Mouse (Mus musculus): ENCODE results near the gene Ccdc97.

Gene Ccdc97

GRCm38 (mm10) chr7:25718788-25719417, at the start of gene Ccdc97:
Gene Ccdc97 (minus strand): TSS chr7:25719088.
- 2% methylated on average over 32 of the region's 32 CpGs for WGBS

DNA sequence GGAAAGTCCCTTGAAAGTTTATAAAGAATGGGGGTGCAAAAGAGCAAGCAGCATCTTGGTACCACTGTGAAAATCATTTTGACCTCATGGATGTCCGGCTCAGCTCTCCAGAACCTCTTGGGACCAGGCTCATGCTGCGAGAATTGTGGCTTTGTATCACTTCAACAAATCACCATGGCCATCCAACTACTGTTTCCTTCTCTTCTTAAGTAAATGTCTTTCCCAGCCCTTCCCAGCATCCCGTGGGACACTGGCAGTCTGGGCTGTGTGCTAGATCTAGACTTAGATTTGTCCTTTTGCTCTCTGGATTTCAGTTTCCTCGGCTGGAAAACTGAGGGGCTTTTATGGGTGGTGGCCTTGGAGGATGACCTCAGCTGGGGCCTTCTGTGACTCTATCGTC, 49.3 kb upstream of the Ccdc97 start:
- WGBS, result 91% methylated on average over 5 of the region's 5 CpGs

DNA sequence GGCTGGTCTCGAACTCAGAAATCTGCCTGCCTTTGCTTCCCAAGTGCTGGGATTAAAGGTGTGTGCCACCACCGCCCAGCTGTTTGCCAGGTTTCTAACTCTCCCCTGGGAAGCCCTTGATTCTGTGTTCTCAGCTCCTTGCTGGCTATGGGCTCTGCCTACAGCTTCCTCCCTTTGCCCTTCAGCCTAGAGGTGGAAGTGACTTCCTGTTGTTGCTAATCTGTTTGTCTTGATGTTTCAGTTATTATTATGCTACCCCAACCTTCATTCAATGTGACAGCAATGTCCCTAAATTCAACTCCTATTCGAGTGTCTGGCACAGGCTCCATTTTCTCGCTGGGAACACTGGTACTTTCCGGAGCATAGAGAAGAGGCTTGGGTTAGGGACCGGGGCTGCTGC, 47.2 kb upstream of the Ccdc97 start:
- WGBS, result 86% methylated on average over 6 of the region's 6 CpGs

DNA sequence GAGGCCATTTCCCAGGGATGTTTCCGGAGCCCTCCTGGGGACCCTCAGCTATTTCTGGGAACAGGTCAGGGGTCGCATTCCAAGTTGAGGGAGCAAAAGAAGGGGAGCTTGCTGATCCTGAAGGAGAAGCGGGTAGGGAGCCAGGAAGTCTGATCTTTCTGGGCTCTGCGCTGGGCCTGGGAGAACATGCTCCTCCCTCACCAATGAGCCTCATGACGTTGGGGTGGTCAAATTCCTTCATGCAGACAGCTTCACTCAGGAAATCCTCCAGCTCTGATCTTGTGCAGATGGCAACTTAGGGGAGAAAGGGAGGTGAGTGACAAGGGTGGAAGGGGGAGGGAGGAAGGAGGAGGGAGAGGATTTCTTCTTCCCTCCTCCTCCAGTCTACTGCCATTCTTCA, 45.3 kb upstream of the Ccdc97 start:
- WGBS, result 70% methylated on average over 5 of the region's 5 CpGs

DNA sequence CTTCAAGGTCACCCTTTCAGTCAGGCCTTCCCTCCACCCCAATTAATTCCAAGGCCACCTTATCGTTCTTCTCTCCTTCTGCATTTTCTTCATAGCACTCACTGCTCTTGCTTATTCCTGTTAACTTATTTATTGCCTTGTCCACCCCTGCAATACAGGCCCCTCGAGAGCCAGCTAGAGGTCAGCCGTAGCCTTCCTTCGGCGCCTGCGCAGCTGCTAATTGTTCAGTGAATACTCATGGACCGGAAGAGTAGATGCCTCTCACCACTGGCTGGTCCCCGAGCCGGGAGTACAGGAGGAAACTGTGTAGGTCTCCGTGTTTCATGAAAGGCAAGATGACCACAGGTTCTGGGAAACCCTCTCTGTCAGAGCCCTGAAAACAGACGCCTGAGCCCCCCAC, 44.8 kb upstream of the Ccdc97 start:
- 81% methylated on average over 11 of the region's 11 CpGs for WGBS

- 47% methylated on average over 10 of the region's 10 CpGs for WGBS
These were observed 42.5 kb upstream of the Ccdc97 start for GRCm38 (mm10) chr7:25761354-25761753.

DNA sequence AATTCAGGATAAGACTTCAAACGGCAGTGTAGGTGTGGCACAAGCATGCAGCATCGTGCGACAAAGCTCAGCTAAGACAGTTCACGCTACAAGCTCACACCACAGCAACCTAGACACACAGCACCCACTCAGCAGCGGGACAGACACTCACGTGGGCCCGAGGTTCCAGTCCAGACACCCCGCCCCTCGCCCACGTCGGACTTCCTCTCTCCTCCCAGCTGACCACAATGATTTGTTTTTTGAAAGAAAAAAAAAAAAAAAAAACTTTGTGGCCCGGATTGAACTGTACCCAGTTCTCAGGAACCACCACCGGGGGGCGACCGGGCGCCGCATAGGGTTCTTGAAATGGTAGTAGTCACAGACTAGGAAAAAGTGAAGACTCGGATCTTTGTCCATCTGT, 37.1 kb upstream of the Ccdc97 start:
- under 1% methylated on average over 18 of the region's 18 CpGs for WGBS

- WGBS, result under 1% methylated on average over 15 of the region's 15 CpGs
These were observed 36.6 kb upstream of the Ccdc97 start for GRCm38 (mm10) chr7:25755468-25755833.

DNA sequence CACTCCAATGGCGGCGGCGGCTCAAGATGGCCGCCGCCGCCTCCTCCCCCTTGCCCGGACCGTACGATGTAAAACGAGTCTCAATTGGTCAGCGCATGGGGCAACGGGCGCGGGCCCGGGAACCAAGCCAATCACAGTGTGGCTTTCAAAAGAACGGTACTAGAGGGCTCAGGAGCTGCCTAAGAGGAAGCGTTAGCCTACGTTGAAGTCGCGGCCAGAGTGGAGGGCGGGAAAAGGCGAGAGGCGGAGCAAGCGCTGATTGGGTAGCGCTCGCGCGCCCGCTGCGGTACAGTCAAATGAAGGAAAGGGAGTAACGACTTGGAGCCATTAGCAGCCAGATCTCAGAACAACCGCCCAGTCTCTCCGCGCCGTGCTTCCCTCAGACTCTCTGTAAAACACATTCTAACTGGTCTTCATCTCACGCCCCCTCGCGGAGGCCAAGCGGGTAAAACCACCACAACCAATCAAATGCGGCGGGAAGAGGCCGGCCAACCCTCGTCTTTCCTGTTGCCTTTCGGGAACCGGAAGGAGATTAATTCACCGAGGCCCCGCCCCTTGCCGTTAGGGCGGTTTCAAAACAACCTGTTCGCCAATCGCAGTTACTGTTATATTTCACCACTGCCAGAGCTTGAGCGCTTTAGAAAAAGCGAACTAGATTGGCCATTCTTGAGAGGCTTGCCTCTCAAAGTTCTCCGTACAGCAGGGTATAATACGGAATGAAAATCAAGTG, 36.0 kb upstream of the Ccdc97 start, which contains the start of gene Hnrnpul1:
TSS of gene Hnrnpul1 (minus strand) at position 20 of the 730 bp plus-strand sequence.
- under 1% methylated on average over 54 of the region's 55 CpGs for WGBS

- WGBS, result under 1% methylated on average over 30 of the region's 30 CpGs
These were observed 35.5 kb upstream of the Ccdc97 start for GRCm38 (mm10) chr7:25754439-25754737.

DNA sequence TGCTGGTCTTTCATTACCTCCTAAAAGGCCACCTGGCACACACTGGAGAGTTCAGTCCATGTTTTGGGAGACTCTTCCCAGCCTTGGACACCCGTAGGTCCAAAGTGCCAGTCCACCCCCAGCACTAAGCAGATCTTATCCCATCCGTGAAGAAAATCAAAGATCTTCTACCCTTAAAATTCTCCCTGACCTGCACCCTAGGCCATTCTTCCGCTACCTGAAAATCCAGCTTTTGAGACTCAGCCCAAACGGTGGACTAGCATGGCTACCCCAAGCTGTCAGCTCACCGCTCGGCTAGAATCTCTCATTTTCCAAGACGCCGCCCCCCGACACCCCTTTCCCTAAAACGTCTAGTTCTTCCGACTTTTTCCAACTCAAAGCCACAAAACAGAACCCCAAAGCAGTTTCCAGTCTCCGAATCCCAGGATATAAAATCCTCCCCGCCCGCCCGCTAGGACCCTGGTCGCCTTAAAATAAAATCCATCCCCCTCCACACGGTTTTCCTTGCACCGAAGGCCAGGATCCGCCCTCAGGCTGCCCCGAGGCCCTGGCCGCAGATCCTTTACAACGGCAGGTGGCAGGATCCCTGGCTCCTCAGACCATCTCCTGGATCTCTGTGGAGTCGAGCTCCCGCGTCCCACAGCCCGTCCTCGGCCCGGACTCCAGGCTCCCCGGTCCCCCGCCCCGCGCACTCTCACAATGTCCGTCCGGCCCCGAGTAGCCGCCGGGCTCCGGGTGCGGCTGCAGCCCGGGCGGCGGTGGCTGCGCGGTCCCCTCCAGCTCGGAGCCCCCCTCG, 35.0 kb upstream of the Ccdc97 start:
- WGBS, result 1% methylated on average over 46 of the region's 46 CpGs

DNA sequence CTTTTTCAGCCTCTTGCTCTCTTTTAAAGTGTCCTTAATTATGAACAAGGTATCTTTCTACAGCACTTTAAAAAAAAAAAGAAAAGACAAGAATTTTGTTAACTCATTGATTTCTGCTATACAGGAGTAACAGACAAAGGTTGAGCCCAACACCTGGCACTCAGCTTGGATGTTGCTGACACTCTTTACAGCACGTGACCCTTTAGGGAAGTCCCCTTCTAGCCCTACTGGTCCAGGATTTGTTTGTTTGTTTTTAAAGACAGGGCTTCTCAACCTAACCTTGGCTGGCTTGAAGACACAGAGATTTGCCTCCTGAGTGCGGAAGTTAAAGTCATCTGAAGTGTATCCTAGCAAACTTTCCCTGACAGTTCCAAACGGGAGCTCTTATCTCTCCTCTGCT, 28.0 kb upstream of the Ccdc97 start:
- 59% methylated on average over 3 of the region's 3 CpGs for WGBS

DNA sequence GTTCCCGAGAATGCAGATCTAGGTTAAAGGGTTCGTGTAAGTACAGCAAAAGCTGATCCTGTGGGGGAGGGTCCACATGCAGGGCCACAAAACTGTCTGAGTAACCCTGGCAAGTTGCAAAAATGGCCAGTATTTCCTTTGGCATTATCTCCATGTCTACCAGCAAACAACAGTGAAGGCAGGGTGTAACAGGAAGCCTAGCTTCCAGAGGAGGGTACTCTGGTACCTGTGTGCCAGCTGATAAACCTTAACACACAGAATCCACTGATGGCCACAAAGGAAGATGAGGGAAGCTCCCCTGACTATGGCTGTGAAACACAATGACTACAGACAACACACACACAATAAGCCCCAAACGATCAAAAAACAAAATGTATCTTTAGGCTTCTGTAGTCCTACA, 19.4 kb upstream of the Ccdc97 start:
- WGBS, result 78% methylated on average over 3 of the region's 3 CpGs

- 92% methylated on average over 2 of the region's 2 CpGs for WGBS
These were observed 18.0 kb upstream of the Ccdc97 start for GRCm38 (mm10) chr7:25736920-25737319.

- 71% methylated on average over 4 of the region's 4 CpGs for WGBS
These were observed 16.1 kb upstream of the Ccdc97 start for GRCm38 (mm10) chr7:25734991-25735390.

DNA sequence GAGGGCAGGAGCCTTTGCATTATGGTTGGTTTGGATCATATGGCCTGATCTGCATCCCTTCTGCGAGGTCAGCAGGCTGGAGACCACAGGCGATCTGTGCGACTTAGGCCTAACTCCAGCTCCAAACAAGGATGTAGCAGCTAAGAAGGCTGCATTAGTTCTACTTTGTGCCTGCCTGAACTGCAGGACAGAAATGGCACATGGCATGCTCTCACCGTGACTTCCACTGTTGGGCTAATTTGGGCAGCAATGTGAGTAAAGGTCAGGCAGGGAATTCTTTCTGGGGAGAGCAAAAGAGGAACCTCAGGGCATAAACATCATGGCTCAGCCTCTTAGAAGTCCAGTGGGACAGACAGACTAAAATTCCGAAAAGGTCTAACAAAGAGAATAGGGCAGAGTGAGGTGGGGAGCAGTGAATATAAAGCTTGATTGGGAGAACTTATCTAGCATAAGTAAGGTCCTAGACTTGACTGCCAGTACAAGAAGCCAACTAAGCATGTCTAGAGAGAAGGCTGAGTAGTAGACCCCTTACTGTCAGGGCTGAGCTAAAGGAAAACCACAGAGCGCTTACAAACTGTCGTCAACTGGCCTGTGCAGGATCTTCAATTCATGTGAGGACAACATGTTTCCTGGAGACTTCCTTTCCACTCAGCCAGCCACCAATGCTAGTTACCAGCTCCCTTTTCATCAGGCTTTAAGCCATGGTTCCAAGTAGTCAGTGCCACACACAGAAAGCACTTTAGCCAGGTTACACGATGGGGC, 12.6 kb upstream of the Ccdc97 start:
- WGBS, result 82% methylated on average over 8 of the region's 8 CpGs

GRCm38 (mm10) chr7:25729862-25730261, 11.0 kb upstream of the Ccdc97 start:
- WGBS, result 67% methylated on average over 2 of the region's 2 CpGs

DNA sequence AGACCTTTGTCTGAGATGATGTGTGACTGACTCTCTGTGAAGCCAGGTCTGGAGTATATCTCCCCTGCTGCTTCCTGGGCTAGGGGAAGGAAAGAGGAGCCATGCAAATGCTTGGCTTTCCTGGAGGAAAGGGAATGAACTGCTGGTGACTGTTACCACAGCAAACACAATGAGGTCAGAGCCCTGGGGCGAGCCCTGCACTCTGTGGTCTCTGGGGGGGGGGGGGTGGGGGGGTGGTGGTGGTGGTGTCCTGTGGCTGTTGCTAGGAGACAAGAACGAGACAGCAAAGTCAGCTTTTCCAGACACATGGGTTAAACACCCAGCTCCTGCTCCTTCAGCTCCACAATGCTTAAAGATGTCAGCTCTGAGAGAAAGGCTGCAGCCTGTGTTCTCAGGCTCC, 10.5 kb upstream of the Ccdc97 start:
- 46% methylated on average over 2 of the region's 2 CpGs for WGBS

GRCm38 (mm10) chr7:25727800-25728199, 8.9 kb upstream of the Ccdc97 start:
- WGBS, result 89% methylated on average over 5 of the region's 5 CpGs

GRCm38 (mm10) chr7:25725886-25726285, 7.0 kb upstream of the Ccdc97 start:
- 56% methylated on average over 19 of the region's 19 CpGs for WGBS

- WGBS, result 89% methylated on average over 5 of the region's 5 CpGs
These were observed 1.9 kb upstream of the Ccdc97 start for GRCm38 (mm10) chr7:25720760-25721159.

Measured in cerebral cortex, adult 2 months (tissue).